Mouse (Mus musculus): ENCODE results near the gene Wfdc16.
"Not testable (repeated sequence)": the region's sequence is repeated elsewhere in the genome, so short reads cannot be mapped to it uniquely, and the experiment has no call there.

The Wfdc16 gene

GRCm38 (mm10) chr2:164638696-164639095, at the start of gene Wfdc16:
Wfdc16 (minus strand) TSS chr2:164638796.
- in situ Hi-C loops (cut with MboI; ENCODE audit: unreplicated experiment in 2 of 2), result no loop called here

- in situ Hi-C loops (cut with MboI; ENCODE audit: unreplicated experiment in 2 of 2), result no loop called here
Measured at GRCm38 (mm10) chr2:164684807-164685206, 46.2 kb upstream of the Wfdc16 start, which contains the start of gene Wfdc13. Wfdc13 (plus strand) TSS chr2:164685107.

- in situ Hi-C loops (cut with MboI; ENCODE audit: unreplicated experiment in 2 of 2), result loop anchor here (5.0 to 10.0 kb wide), 3 partner anchors 45 to 117 kb away; no protein-coding TSS in a partner anchor
Measured at GRCm38 (mm10) chr2:164679906-164680305, 41.3 kb upstream of the Wfdc16 start.

GRCm38 (mm10) chr2:164678848-164679625, 40.4 kb upstream of the Wfdc16 start:
- in situ Hi-C loops (cut with MboI; ENCODE audit: unreplicated experiment in 2 of 2), result loop anchor here (5.0 to 10.0 kb wide), 3 partner anchors 46 to 118 kb away; no protein-coding TSS in a partner anchor

- in situ Hi-C loops (cut with MboI; ENCODE audit: unreplicated experiment in 2 of 2), result loop anchor here (5.0 to 10.0 kb wide), 3 partner anchors 48 to 120 kb away; no protein-coding TSS in a partner anchor
Measured at GRCm38 (mm10) chr2:164676916-164677685, 38.5 kb upstream of the Wfdc16 start.

GRCm38 (mm10) chr2:164676103-164676502, 37.5 kb upstream of the Wfdc16 start:
- in situ Hi-C loops (cut with MboI; ENCODE audit: unreplicated experiment in 2 of 2), result loop anchor here (5.0 to 10.0 kb wide), 3 partner anchors 49 to 121 kb away; no protein-coding TSS in a partner anchor

GRCm38 (mm10) chr2:164673987-164674386, 35.4 kb upstream of the Wfdc16 start, which contains the start of gene Wfdc11:
Wfdc11 (minus strand) TSS chr2:164674087.
- in situ Hi-C loops (cut with MboI; ENCODE audit: unreplicated experiment in 2 of 2), result loop anchor here in 1 of 2 experiments (10.0 kb wide), 2 partner anchors 51 to 121 kb away; no protein-coding TSS in a partner anchor

- in situ Hi-C loops (cut with MboI; ENCODE audit: unreplicated experiment in 2 of 2), result loop anchor here in 1 of 2 experiments (10.0 kb wide), 2 partner anchors 54 to 124 kb away; no protein-coding TSS in a partner anchor
Measured at GRCm38 (mm10) chr2:164670938-164671337, 32.3 kb upstream of the Wfdc16 start.

GRCm38 (mm10) chr2:164670261-164670660, 31.7 kb upstream of the Wfdc16 start:
- in situ Hi-C loops (cut with MboI; ENCODE audit: unreplicated experiment in 2 of 2), result loop anchor here in 1 of 2 experiments (10.0 kb wide), 2 partner anchors 55 to 125 kb away; no protein-coding TSS in a partner anchor

- in situ Hi-C loops (cut with MboI; ENCODE audit: unreplicated experiment in 2 of 2), result no loop called here
Measured at GRCm38 (mm10) chr2:164664851-164665250, 26.3 kb upstream of the Wfdc16 start.

GRCm38 (mm10) chr2:164656483-164656882, 17.9 kb upstream of the Wfdc16 start, which contains the start of gene Wfdc9:
Wfdc9 (minus strand) TSS chr2:164656583.
- in situ Hi-C loops (cut with MboI; ENCODE audit: unreplicated experiment in 2 of 2), result no loop called here

- in situ Hi-C loops (cut with MboI; ENCODE audit: unreplicated experiment in 2 of 2), result no loop called here
Measured at GRCm38 (mm10) chr2:164655858-164656257, 17.3 kb upstream of the Wfdc16 start, which contains the start of gene Wfdc10. Wfdc10 (plus strand) TSS chr2:164656046.

GRCm38 (mm10) chr2:164641881-164642673, 3.5 kb upstream of the Wfdc16 start:
- in situ Hi-C loops (cut with MboI; ENCODE audit: unreplicated experiment in 2 of 2), result no loop called here

GRCm38 (mm10) chr2:164641129-164641528, 2.5 kb upstream of the Wfdc16 start:
- in situ Hi-C loops (cut with MboI; ENCODE audit: unreplicated experiment in 2 of 2), result no loop called here

GRCm38 (mm10) chr2:164635266-164635665, 3.3 kb downstream of the Wfdc16 start:
- in situ Hi-C loops (cut with MboI; ENCODE audit: unreplicated experiment in 2 of 2), result no loop called here

- in situ Hi-C loops (cut with MboI; ENCODE audit: unreplicated experiment in 2 of 2), result no loop called here
Measured at GRCm38 (mm10) chr2:164621775-164622174, 16.8 kb downstream of the Wfdc16 start.

GRCm38 (mm10) chr2:164619050-164619449, 19.5 kb downstream of the Wfdc16 start:
- in situ Hi-C loops (cut with MboI; ENCODE audit: unreplicated experiment in 2 of 2), result no loop called here

- in situ Hi-C loops (cut with MboI; ENCODE audit: unreplicated experiment in 2 of 2), result no loop called here
Measured at GRCm38 (mm10) chr2:164615386-164615785, 23.2 kb downstream of the Wfdc16 start.

- in situ Hi-C loops (cut with MboI; ENCODE audit: unreplicated experiment in 2 of 2), result not testable (repeated sequence)
Measured at GRCm38 (mm10) chr2:164613471-164613870, 25.1 kb downstream of the Wfdc16 start, which contains the start of the genes Wfdc6b and Wfdc8. Wfdc6b (plus strand) TSS chr2:164613522. Wfdc8 (minus strand) TSS chr2:164613626.

- in situ Hi-C loops (cut with MboI; ENCODE audit: unreplicated experiment in 2 of 2), result no loop called here
Measured at GRCm38 (mm10) chr2:164608781-164609180, 29.8 kb downstream of the Wfdc16 start.

Data from v-Abl transformed pro-B cells (cell line).